Mouse (Mus musculus) stomach, embryonic 15.5 days (tissue): ENCODE data around the gene Shank2. TPM values are rescaled to one million over a fixed set of nuclear protein-coding genes. Genes with fewer than 3 reads are reported as not detected.

Experiments
- ATAC-seq: fragments of 200-750 bp; cut with Nextera tagmentation; 2 replicates; pipeline ENCODE4 v1.8.0; 2017; ENCODE audit warnings: low read depth, moderate number of reproducible peaks, moderate TSS enrichment; ENCODE audit not compliant: insufficient read depth, low FRiP score
- H3K27ac ChIP-seq: fragments of 300-500 bp; sonication (generic); 2 replicates; pipeline ENCODE4 v1.5.1; 2015; ENCODE audit warnings: mild to moderate bottlenecking, inconsistent platforms
- H3K27me3 ChIP-seq: fragments of 300-500 bp; sonication (generic); replicated peaks from 2 replicates; pipeline ENCODE4 v1.6.1; 2015; ENCODE audit warnings: inconsistent platforms
- H3K36me3 ChIP-seq: fragments of 300-500 bp; sonication (generic); 2 replicates; pipeline ENCODE4 v1.6.1; 2015; ENCODE audit warnings: inconsistent platforms
- H3K4me1 ChIP-seq: fragments of 300-500 bp; sonication (generic); 2 replicates; pipeline ENCODE4 v1.6.1; 2015; ENCODE audit warnings: inconsistent platforms
- H3K4me2 ChIP-seq: fragments of 300-500 bp; sonication (generic); 2 replicates; pipeline ENCODE4 v1.6.1; 2015; ENCODE audit warnings: mild to moderate bottlenecking, inconsistent platforms
- H3K4me3 ChIP-seq: fragments of 300-500 bp; sonication (generic); replicated peaks from 2 replicates; pipeline ENCODE4 v1.5.1; 2015; ENCODE audit warnings: inconsistent platforms
- H3K9ac ChIP-seq: fragments of 300-500 bp; sonication (generic); 2 replicates; pipeline ENCODE4 v1.6.1; 2015; ENCODE audit warnings: inconsistent platforms
- H3K9me3 ChIP-seq: fragments of 300-500 bp; sonication (generic); 2 replicates; pipeline ENCODE4 v1.6.1; 2016; ENCODE audit warnings: inconsistent platforms
- WGBS: fragments of 180-500 bp; shearing (Covaris S2); methylation state at CpG from one replicate; pipeline ENCODE4 v1.1.7; 2015; 5-methylcytosine and 5-hydroxymethylcytosine counted together
- polyA plus RNA-seq: library from polyadenylated mRNA; unstranded; fragments of >200 nt; fragmentation: Nextera tagmentation; extraction: Ambion mirVana; gene quantifications from 2 replicates; pipeline ENCODE4 v1.2.1, GENCODE M21; 2015

Gene Shank2
- polyA plus RNA-seq, 1 experiment from 2014 or later = 2.1 TPM

DNA sequence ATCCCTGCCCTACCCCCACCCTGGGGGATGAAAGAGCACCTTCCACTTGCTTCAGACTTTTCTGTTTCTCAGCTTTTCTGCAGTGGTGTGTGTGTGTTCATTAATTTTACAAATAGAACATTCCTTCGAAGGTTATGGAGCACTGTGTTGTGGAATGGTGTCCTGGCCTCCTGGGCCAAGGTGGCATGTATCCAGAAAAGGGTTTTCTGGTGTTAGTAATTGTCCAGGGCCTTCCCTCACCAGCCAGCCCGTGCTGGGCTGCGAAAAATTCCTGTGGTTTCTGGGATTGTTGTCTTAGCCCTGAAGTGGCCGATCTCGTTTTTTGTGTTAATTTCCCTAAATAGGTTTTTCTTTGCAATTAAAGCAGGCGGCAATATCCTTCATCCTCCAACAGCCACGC lies 289.8 kb downstream of the Shank2 start:
- 63% methylated on average over 7 of the region's 7 CpGs for WGBS
- H3K4me3 ChIP-seq = no peak overlapping the region
- no peaks in the 10 kb centered on the region for H3K4me1 ChIP-seq
- no peaks in the 10 kb centered on the region for H3K27me3 ChIP-seq
- H3K4me2 ChIP-seq = no peak overlapping the region
- H3K36me3 ChIP-seq = no peaks in the 10 kb centered on the region
- no peaks in the 10 kb centered on the region for H3K9me3 ChIP-seq
- H3K27ac ChIP-seq = no peak overlapping the region
- no peak for ATAC-seq
- no peak overlapping the region for H3K9ac ChIP-seq

- Histone ChIP-seq H3K27me3 (no peaks in the 10 kb centered on the region), H3K4me1 (no peaks in the 10 kb centered on the region), H3K4me3 (no peak overlapping the region), H3K36me3 (no peaks in the 10 kb centered on the region), H3K9ac (no peak overlapping the region), H3K9me3 (no peaks in the 10 kb centered on the region), H3K4me2 (no peak overlapping the region), H3K27ac (no peak overlapping the region)
- WGBS = 82% methylated on average over 3 of the region's 3 CpGs
- no peak for ATAC-seq
Measured at GRCm38 (mm10) chr7:144293611-144294010, 291.9 kb downstream of the Shank2 start.

- Histone ChIP-seq H3K27me3 (no peaks in the 10 kb centered on the region), H3K9me3 (no peaks in the 10 kb centered on the region), H3K36me3 (no peaks in the 10 kb centered on the region), H3K9ac (no peak overlapping the region), H3K4me1 (no peaks in the 10 kb centered on the region), H3K4me3 (no peak overlapping the region), H3K4me2 (no peak overlapping the region), H3K27ac (no peak overlapping the region)
- WGBS = 40% methylated on average over 13 of the region's 13 CpGs
- ATAC-seq = no peak
Measured at GRCm38 (mm10) chr7:144294239-144295200, 292.8 kb downstream of the Shank2 start.

GRCm38 (mm10) chr7:144299351-144299750 lies 297.6 kb downstream of the Shank2 start:
- ATAC-seq = no peak
- WGBS = 67% methylated on average over 2 of the region's 2 CpGs
- Histone ChIP-seq H3K27ac (no peak overlapping the region), H3K9ac (no peak overlapping the region), H3K36me3 (no peaks in the 10 kb centered on the region), H3K4me2 (no peak overlapping the region), H3K27me3 (no peaks in the 10 kb centered on the region), H3K4me1 (no peaks in the 10 kb centered on the region), H3K4me3 (no peak overlapping the region), H3K9me3 (no peaks in the 10 kb centered on the region)

- no peaks in the 10 kb centered on the region for H3K36me3 ChIP-seq
- 86% methylated on average over 4 of the region's 4 CpGs for WGBS
- no peak overlapping the region for H3K27ac ChIP-seq
- H3K27me3 ChIP-seq = no peaks in the 10 kb centered on the region
- ATAC-seq = no peak
- no peak overlapping the region for H3K4me2 ChIP-seq
- H3K9me3 ChIP-seq = no peaks in the 10 kb centered on the region
- H3K4me1 ChIP-seq = no peaks in the 10 kb centered on the region
- H3K9ac ChIP-seq = no peak overlapping the region
- H3K4me3 ChIP-seq = no peak overlapping the region
Measured at GRCm38 (mm10) chr7:144301646-144302045, 299.9 kb downstream of the Shank2 start.

GRCm38 (mm10) chr7:144302498-144302897 lies 300.8 kb downstream of the Shank2 start:
- Histone ChIP-seq H3K4me3 (no peak overlapping the region), H3K4me2 (no peak overlapping the region), H3K4me1 (no peaks in the 10 kb centered on the region), H3K36me3 (no peaks in the 10 kb centered on the region), H3K9ac (no peak overlapping the region), H3K9me3 (no peaks in the 10 kb centered on the region), H3K27ac (no peak overlapping the region), H3K27me3 (no peaks in the 10 kb centered on the region)
- ATAC-seq = no peak
- 75% methylated on average over 5 of the region's 5 CpGs for WGBS

- Histone ChIP-seq H3K4me1 (no peaks in the 10 kb centered on the region), H3K4me3 (no peak overlapping the region), H3K9ac (no peak overlapping the region), H3K9me3 (no peaks in the 10 kb centered on the region), H3K27me3 (no peaks in the 10 kb centered on the region), H3K36me3 (no peaks in the 10 kb centered on the region), H3K27ac (no peak overlapping the region), H3K4me2 (no peak overlapping the region)
- ATAC-seq = no peak
- WGBS = 85% methylated on average over 10 of the region's 10 CpGs
Measured at GRCm38 (mm10) chr7:144307853-144308409, 306.2 kb downstream of the Shank2 start.

DNA sequence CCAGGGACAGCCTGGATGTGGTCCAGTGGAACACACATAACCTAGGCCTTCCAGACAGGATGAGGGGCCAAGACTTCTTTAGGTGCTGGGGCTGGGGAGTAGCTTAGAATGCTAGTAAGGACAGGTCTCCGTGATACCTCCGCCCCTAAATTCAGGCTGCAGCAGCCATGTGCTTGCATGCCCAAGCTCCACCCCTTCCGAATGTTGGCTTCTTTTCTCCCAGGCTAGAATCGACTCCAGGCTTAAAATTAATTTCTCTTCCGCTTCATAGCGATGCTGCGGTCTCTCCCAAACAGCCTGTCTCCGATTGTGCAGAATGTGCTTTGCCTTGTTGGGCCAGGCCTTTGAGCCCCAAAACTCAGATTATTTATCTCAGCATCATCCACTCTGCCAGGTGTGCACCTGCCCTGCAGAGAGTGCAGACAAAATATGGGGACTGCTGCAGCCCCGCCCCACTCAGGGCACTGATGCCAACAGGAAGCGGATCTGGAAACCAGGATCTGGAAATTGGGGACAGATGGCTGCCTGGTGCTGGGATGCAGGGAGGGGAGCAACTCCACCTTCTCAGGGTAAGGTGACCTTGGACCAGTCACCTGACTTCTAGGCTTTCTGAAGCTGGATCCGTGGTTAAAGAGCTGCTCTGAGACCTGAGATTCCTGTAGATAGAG lies 312.8 kb downstream of the Shank2 start:
- Histone ChIP-seq H3K4me1 (no peaks in the 10 kb centered on the region), H3K36me3 (no peaks in the 10 kb centered on the region), H3K9ac (no peak overlapping the region), H3K27me3 (no peaks in the 10 kb centered on the region), H3K4me2 (no peak overlapping the region), H3K4me3 (no peak overlapping the region), H3K9me3 (no peaks in the 10 kb centered on the region), H3K27ac (no peak overlapping the region)
- WGBS = 82% methylated on average over 11 of the region's 11 CpGs
- ATAC-seq = no peak

DNA sequence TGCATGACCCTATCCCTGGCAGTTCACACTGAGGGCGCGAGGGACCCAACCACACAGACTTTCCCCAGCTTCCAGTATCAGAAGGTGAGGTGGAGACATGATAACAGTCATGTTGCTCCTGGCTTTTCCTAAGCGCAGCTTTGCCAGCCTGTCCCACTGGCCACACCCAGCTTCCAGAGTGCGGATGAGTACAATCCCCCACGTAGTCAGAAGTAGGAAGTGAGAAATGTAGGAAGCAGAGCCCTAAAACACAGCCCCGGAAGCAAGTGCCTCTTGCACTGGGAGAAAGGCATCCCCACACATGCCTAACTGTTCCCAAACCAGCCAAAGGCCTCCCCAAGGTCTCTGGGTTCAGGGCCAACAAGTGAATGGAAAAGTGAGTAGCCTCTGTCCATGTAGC lies 314.5 kb downstream of the Shank2 start:
- 84% methylated on average over 6 of the region's 6 CpGs for WGBS
- no peak overlapping the region for H3K4me3 ChIP-seq
- no peaks in the 10 kb centered on the region for H3K36me3 ChIP-seq
- no peak overlapping the region for H3K4me2 ChIP-seq
- ATAC-seq = no peak
- H3K27ac ChIP-seq = no peak overlapping the region
- no peaks in the 10 kb centered on the region for H3K9me3 ChIP-seq
- H3K4me1 ChIP-seq = no peaks in the 10 kb centered on the region
- H3K9ac ChIP-seq = no peak overlapping the region
- no peaks in the 10 kb centered on the region for H3K27me3 ChIP-seq

DNA sequence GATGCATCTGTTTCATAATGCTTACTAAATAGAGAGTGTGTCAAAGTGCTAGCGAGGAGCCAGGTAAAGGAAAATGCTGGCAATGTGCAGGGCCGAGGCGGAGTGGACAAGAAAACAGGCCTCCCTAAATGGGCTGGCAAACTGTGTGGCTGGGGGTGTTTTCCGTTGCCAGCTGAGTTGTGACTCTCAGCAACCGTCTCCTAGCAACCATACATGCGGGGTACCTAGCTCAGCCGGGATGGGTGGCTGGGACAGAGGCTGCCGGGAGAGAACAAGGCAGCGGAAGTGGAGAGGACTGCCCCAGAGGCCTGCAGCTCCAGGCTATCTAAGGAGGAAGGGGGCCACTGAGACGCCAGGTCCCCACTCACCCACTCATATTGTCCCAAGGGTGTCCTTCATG lies 315.1 kb downstream of the Shank2 start:
- 35% methylated on average over 10 of the region's 10 CpGs for WGBS
- Histone ChIP-seq H3K9ac (no peak overlapping the region), H3K4me1 (no peaks in the 10 kb centered on the region), H3K4me3 (no peak overlapping the region), H3K36me3 (no peaks in the 10 kb centered on the region), H3K27ac (no peak overlapping the region), H3K4me2 (no peak overlapping the region), H3K27me3 (no peaks in the 10 kb centered on the region), H3K9me3 (no peaks in the 10 kb centered on the region)
- no peak for ATAC-seq

DNA sequence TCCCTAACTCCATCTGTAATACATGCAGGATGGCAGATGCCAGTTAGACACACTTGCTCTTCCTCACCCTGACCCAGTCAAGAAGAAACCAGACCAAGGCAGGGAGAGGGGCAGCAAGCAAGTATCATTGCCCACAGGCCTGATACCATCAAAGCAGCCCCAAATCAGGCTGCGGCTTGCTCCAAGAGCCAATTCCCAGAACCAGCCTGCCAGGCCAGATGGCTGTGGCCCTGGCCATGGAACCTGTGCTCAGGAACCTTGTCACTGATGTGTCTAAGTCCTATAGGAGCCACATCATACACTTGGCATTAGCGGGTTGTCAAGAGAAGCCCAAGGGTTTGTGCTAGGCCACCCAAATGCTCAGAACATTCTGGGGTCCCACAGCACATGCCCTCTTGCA lies 322.3 kb downstream of the Shank2 start:
- 85% methylated on average over 2 of the region's 2 CpGs for WGBS
- Histone ChIP-seq H3K27me3 (no peaks in the 10 kb centered on the region), H3K9ac (no peak overlapping the region), H3K4me1 (no peaks in the 10 kb centered on the region), H3K9me3 (no peaks in the 10 kb centered on the region), H3K4me2 (no peak overlapping the region), H3K36me3 (no peaks in the 10 kb centered on the region), H3K4me3 (no peak overlapping the region), H3K27ac (no peak overlapping the region)
- no peak for ATAC-seq

- Histone ChIP-seq H3K36me3 (no peaks in the 10 kb centered on the region), H3K27ac (no peak overlapping the region), H3K4me3 (no peak overlapping the region), H3K4me2 (no peak overlapping the region), H3K27me3 (no peaks in the 10 kb centered on the region), H3K9me3 (no peaks in the 10 kb centered on the region), H3K9ac (no peak overlapping the region), H3K4me1 (no peaks in the 10 kb centered on the region)
- ATAC-seq = no peak
- WGBS = 75% methylated on average over 6 of the region's 6 CpGs
Measured at GRCm38 (mm10) chr7:144324861-144325260, 323.1 kb downstream of the Shank2 start.
